Mouse (Mus musculus): Measurements from ENCODE around the gene Ap1ar.

The Ap1ar gene

DNA sequence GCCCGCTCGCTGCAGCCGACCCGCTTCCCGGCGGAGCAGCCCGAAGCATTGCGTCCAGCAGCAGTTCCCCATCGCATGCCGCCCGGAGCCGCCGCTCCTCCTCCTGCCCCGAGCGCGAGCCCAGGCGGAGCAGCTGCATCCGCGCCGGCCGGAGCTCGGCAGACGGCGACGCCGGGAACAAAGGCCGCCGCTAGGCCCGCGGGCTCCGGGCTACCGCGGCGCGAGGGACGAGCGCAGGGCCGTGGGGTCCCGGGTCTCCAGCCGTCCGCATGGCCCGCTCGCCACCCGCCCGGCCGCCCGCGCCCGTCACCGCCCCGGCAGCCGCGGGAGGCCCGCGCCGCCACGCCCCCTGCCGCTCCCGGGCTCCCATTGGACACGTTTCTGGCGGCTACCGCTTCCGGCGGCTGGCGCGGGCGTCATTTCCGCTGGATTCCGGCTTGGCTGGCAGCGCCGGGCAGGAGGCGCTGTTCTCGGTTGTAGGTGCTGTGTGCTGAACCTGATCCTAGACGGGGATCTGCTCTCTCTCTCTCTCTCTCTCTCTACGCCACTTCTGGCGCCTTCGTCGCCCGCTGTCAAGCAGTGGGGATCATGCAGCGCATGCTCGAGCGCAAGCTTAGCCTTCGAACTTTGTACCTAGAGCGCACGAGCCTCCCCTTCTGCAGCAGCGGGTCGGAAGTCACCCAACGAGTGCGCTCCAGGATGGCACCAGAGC lies at the start of gene Ap1ar:
Ap1ar (minus strand) TSS at position 370 of the 712 bp plus-strand sequence.
- peak; percentile 97 to 98 for DNase-seq (ENCODE audit: inconsistent age in 2 of 2, low spot score in 1 of 2)

DNA sequence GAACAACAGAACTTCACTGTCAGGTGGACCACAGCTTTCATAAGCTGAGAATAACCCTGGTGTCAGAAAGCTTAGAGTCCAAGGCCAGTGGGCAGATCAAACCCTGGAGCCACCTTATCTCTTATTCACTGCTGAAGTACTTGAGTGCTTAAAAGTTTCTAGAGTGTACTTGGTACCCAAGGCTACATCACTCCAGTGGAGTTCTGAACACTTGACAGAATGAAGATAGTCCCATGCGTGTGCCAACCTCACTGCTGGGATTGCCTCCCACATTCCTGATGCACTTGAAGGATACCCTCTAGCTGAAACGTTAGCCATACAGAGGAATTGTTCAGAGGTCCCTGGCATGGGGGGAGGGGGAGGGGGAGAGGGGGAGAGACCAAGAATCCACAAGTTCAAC lies 44.4 kb upstream of the Ap1ar start:
- no peak for DNase-seq (ENCODE audit: inconsistent age in 2 of 2, low spot score in 1 of 2)

DNA sequence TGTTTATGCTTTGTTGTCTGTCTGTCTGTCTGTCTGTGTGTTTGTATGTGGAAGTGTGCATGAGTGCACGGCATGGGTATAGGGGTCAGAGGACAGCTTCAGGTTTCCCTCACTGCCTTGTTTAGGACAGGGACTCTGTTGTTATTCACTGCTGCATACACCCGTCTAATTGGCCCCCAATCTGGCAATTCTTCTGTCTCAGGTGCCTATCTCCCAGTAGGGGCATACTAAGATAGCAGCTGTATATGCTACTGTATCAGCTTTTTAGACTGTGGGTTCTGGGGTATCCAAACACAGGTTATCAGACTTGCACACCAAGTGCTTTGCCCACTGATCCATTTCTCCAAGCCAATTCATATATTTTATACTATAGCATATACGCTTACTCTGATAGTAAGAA lies 42.6 kb upstream of the Ap1ar start:
- DNase-seq (ENCODE audit: inconsistent age in 2 of 2, low spot score in 1 of 2) = no peak

DNA sequence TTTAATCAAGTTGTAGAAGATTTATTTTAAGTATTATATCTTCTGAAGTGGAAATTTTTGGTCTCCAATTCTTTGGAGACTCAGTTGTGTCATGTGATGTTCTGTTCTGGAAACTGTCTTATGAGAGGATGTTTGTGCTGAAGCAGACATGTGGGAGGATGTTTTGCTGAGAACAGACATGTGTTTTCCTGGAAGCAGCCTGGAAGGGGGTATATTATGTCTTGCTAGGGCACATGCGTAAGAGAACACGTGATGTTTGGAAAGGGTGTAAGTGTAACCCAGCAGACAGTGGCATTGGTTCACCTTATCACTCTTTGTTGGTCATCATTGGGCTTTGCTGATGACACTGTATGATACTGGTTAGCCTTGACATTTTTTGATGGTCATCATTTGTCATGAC lies 38.2 kb upstream of the Ap1ar start:
- no peak for DNase-seq (ENCODE audit: inconsistent age in 2 of 2, low spot score in 1 of 2)

DNA sequence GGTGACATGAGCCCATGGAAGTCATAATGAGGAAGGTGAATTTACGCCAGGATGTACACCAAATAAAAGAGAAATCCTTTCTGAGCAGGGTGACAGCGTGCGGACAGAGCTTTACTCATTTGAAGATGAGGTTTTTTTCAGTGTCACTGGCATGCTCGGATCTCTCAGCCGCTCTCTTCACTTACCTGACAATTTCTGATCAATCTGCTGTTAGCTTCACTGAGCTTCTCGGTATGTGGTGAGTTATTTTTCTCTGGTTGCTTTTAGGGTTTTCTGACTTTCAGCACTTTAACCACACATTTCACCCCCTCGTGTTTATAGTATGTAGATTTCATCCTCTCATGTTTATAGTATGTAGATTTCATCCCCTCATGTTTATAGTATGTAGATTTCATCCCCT lies 37.7 kb upstream of the Ap1ar start:
- DNase-seq (ENCODE audit: inconsistent age in 2 of 2, low spot score in 1 of 2) = no peak

DNA sequence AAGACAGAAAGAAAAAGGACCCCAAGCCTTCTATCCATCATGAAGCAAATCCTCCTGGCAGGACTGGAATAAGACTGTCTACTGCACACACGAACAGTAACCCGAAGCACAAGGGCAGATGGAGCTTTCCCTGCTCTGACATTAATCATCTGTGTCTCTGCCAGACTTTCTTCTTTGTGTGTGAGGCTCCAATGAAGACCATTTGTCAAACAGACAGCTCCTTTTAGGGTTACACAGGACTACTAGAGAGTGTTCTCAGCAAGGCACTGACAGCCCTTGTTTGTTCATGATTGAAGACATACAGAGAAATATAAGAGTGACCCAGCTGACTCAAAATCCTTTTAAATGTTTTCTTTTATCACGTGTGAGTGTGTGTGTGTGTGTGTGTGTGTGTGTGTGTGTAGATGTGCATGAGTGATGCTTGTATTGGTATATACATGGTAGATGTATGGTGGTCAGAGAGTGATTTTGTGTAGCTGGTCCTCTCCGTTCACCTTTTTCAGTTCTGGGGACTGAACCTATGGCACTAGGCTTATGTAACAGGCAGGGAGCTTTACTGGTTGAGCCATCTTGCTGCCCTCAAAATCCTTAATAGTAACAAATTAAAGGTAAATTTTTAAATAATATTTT lies 37.0 kb upstream of the Ap1ar start:
- peak in 1 of 2 experiments; percentile 39 for DNase-seq (ENCODE audit: inconsistent age in 2 of 2, low spot score in 1 of 2)

DNA sequence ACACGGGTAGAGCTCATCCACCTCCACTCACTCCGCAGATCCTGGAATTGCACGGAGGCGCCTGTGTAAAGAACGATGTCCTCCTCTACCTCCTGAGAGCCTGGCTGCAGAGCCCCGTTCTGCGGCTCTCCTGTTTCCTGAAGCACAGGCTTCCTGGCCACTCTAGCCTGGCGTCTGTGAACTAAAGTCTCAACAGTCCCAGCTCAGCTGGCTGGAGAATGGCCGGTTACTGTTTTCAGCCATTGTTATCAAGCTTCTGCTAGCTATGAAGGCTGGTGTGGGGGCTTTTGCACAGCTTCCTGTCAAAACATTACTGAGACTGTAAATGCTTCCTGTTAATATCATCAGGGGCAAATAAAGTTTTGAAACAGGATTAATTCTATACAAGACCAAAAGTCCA lies 34.3 kb upstream of the Ap1ar start:
- DNase-seq (ENCODE audit: inconsistent age in 2 of 2, low spot score in 1 of 2) = no peak

DNA sequence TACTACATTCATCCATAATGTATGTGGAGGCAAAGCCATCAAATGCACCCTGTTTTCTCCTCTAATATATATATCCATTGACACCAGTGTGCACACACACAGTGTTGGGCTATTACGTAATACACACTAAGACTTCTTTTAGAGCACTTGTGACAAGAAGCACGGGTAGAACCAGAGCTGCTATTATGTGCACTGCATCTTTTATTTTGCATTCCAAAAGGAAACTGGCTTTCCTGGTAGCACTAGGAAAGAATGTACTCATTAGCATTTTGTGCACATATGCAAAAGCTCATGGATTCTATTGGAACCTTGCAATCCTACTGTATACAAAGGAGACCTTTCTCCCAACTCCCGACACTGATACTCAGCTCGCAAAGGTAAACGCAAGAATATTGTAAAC lies 31.6 kb upstream of the Ap1ar start:
- DNase-seq (ENCODE audit: inconsistent age in 2 of 2, low spot score in 1 of 2) = no peak

DNA sequence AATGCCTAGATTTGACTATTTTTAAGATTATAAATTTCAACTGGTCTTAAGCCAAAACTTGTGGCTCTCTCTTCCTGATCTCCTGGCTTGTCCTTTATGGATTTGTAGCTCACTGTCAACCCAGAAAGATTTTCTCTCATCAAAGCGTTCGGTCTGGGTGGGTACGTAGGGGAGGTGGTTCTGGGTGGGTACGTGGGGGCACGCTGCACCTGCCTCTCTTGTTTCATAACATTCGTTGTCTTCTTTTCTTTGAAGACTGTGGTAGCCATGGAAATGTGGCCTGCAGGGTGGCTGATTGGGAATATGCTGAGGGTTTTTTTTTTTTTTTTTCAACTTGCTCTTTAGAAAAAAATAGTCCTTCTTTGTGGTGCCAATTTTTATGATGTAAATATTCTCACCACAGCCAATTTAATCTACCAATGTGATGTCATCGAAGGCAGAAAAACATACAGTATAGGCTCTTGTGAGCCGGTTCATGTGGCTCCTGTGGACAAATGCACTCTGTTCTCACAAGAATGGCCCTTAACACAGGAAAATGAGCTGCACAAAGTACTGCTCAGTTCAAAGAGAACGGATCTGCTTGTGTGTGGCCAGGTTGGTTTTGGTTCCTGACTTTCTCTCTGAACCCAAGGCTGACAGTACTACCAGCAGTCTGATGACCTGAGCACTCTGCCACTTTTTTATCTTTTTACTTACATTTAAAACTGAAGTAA lies 30.9 kb upstream of the Ap1ar start:
- DNase-seq (ENCODE audit: inconsistent age in 2 of 2, low spot score in 1 of 2) = no peak

DNA sequence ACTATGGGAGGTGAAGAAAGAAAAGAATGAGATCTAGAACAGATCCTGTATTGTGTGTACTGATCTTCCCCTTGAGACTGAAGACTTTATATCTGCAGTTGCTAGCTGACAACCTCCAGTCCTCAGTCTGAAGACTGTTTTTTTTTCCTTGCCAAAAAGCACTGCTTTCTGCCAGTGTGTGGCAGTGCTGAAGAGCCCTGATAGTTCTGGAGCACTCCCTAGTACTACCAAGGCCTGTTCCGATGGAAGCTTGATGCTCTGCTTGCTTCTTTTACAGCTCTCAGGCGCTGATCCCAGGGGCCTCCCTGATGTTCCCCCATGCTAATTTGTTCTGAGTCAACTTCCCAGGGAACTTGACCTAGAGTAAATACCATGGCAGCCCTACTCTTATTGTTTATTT lies 26.9 kb upstream of the Ap1ar start:
- DNase-seq (ENCODE audit: inconsistent age in 2 of 2, low spot score in 1 of 2) = no peak

DNA sequence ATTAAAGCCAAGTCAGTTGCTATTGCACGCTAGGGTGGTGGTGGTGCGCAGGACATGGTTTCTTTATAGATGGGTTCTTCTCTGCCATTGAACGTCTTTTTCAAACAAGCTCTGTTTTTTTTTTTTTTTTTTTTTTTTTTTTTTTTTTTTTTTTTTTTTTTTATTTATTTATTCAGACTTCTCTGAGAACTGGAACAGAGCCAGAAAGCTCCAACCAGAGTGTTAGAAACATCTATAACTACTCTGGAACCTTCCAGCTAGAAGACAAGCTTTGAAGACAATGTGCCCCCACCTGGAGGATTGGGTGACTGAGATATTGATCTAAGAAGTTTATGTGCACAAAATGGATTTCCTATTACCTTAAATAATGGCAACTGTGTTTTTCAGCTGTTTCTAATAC lies 26.2 kb upstream of the Ap1ar start:
- DNase-seq (ENCODE audit: inconsistent age in 2 of 2, low spot score in 1 of 2) = no peak

DNA sequence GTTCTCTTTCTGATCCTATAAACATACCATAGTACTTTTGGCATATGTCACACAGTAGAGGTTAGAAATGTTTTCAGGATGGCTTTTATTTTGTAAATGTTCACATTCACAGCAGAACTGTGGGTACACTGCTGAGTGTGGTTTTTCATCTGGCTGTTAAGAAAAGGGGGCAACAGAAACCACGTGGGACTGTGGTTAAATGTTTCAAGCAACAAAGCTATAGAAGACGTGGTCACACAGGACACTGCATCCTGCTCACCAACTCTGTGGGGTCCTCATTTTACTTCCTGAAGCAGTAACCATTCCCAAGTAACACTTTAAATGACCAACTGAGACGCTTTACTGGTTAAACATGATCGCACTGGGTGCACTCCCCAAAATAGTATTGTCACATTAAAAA lies 25.2 kb upstream of the Ap1ar start:
- DNase-seq (ENCODE audit: inconsistent age in 2 of 2, low spot score in 1 of 2) = no peak

DNA sequence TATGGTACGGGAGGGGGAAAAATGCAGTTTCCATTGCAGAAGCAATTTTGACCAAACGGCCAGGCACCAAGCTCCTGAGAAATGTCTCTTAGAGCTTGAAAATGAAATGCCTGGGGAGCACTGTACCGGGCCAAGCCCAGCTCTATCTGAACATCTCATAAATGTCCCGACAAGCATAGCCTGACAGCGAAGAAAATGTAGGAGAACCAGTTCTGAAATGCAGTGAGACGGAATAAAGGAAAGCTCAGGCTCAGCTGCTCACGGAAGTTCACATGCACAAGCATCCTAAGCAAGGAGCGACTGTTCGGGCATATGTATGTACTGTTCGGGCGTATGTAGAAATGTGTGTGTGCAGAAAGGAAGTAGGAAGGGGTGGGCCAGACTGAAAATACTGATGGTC lies 24.0 kb upstream of the Ap1ar start:
- no peak for DNase-seq (ENCODE audit: inconsistent age in 2 of 2, low spot score in 1 of 2)

DNA sequence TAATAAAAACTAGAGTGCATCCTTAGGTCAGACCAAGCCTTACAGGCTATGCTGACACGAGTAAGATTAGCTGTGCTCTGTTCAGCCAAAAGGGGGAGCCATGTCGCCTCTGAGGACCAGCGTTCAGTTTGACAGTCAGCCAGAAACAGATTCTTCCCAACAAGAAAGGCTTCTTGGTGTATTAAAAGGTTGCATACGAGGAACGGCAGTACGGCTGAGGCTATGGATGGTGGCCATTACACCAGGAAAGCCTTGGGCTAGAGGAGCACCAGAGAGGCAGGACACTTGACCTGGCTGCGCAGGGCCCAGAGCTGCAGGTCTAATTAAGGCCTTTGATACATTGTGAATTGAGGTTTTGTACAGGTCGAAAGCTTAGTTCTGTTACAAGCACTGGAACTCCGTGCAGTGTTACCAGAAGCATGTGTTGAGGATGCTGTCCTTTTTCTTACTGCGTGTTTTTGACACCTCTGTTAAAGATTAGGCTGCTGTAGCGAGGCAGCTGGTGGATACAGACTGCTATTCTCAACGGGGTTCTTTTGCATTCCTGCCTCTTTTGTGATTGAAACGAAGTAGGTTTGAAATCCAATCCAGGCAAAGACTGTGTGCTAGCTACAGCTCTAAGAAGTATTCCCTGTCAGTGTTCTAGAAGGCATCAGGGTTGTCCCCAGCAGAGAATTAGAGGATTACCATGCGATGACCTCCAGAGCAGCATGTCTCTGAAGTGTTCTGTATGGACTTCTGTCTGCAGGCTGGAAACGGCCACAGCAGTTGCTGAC lies 16.3 kb upstream of the Ap1ar start:
- DNase-seq (ENCODE audit: inconsistent age in 2 of 2, low spot score in 1 of 2) = peak; percentile 59 to 88

DNA sequence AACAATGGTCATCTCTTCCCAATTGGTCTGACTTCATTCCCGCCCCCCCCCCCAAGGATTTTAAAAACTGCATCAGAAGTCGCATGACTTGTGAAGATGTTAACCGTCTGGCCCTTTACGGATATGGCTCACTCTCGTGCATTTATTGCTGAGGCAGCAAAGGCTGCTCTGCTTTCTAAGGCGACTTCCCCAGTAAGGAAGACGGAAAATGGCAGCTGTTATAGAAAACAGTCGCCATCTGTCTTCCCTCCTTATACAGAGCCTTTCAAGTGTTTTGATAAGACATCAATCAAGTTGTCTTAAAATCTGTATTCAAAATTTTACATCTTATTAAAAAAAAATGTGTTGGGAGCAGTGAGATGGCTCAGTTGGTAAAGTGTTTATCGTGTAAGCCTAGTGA lies 15.4 kb upstream of the Ap1ar start:
- no peak for DNase-seq (ENCODE audit: inconsistent age in 2 of 2, low spot score in 1 of 2)

DNA sequence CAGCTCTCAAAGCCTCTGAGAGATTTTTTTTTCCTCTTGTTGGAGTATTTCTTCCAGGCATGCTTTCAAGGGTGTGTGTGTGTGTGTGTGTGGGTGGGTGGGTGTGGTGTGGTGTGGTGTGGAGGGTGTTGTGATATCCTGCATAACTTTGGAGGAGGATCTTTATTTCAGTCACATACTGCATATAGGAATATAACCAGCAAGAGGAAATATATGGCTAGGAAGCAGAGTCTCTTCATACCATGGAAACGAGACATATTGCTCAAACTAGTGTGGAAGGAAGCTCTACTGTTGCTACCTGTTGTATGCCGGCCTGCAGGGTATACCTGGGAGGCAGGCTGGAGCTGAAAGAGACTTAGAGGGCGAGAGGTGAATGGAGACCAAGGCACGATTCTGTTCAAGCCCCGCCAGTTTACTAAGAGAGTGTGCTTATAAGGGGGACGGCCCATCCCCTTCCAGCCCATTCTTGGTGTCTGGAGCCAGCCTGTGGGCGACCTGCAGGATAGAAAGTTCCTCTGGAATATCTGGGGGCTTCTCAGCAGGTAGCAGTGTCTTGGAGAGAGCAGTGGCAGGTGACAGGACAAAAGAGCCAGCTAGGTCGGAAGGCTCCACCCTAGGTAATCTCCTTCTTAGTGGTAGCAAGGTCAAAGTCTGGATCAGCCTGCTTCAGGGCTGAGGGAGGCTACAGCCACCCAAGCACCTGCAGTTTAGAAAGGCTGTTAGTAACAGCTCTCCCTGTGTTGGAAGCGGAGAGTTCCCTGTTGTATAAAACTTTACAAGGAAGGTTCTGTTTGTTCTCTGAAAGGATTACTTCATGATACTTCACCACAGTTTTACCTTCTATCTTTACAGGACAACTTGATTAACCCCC lies 13.7 kb upstream of the Ap1ar start:
- DNase-seq (ENCODE audit: inconsistent age in 2 of 2, low spot score in 1 of 2) = no peak

DNA sequence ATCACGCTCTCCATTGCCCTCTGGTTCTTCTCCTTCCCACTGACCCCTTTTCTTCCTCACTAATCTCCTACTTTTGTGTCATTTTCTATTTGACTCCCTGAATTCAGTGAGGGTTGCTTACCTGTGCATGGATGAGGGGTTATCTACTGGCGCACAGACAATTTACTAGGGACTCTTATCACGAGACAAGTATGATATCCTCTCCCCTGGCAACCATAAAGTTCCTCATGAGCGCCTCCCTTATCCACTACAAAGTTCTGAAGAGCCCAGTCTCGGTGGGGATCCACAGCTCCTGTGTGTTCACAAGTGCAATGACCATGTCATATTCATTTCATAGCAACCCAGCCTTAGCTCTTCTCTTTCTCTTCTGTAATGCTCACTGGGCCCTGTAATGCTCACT lies 12.6 kb upstream of the Ap1ar start:
- no peak for DNase-seq (ENCODE audit: inconsistent age in 2 of 2, low spot score in 1 of 2)

DNA sequence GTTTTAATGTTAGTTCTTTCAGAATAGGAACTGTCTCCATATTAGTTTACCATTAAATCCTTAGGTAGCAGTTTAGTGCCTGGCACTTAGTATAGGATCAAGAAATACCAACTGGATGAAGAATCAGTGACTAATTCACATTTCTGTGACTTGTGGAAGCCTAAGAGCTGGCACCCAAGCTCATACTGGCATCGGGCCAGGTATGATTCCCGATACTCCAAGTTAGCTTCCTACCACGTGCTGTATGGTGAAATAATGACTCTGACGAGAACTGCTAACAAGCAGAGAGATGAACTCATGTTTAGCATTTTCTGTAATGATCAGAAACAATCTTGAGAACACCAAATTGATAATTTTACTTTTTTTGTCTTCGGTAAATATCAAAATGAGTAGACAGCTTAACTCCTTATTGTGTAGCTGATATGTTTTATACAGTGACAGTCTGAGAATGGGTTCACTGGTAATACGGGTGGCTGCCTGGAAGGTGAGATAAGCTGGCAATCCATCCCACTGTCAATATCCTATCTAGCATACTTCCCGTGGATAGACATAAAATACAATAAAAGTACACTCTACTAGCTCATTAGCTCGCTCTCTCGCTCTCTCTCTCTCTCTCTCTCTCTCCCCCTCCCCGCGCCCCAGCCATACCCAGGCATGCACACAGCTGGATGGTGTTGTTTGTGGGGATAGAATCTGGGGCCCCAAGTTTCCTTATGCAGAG lies 10.9 kb upstream of the Ap1ar start:
- peak; percentile 30 to 77 for DNase-seq (ENCODE audit: inconsistent age in 2 of 2, low spot score in 1 of 2)

DNA sequence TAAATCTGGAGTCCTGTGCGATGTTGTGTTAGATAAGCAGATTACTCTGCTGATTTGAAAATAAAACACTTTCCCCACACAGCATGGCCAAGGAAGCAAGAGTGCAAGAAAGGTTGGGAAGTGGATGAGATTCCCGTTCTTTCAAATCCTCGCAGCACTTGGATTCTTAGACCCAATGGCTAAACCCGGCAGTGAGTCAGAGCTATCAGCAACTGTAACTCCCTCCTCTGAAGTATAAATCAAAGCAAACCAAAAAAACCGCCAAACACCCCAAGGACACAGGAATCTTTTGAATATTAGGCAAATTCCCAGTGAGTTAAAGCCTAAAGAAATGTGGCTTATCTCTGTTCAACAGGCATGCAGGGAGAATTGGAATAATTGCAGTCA lies 6.6 kb upstream of the Ap1ar start:
- DNase-seq (ENCODE audit: inconsistent age in 2 of 2, low spot score in 1 of 2) = peak; percentile 46 to 82

DNA sequence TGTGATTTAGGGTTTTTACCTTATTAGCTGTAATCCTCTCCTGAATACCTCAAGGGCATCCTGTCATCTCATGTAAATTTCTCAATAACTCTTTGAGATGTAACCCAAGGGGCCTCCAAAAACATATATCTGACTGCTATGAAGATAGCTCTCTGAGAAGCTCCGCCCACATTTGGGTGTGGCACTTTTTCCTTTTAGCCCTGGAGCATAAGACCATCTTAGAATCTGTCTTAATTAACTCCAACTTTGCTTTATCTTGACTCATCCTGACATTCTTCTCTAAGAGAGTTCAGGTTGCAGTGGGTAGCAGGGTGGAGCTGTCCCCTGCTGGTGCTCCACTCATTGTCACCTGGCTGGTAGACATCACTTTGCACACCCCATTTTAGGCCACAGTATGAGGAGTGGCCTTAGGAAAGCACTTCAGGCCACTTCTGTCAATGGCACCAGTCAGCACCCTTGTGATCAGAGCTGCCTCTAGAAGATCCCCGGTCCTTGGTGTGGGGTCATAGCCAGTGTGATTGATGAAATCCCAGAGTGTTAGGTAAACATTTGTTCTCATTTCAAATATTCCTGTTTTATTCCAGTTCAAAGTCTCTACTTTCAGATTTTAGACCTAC lies 6.1 kb upstream of the Ap1ar start:
- no peak for DNase-seq (ENCODE audit: inconsistent age in 2 of 2, low spot score in 1 of 2)
